Mouse (Mus musculus) bone marrow macrophage, adult 2 months (primary cell): ENCODE results near the gene Mark4.

ENCODE experiments used
- CTCF ChIP-seq: IDR thresholded peaks from 2 replicates; pipeline ENCODE4 v1.5.1; 2012; ENCODE audit warnings: low read depth, mild to moderate bottlenecking, low read length, moderate library complexity
- POLR2A ChIP-seq: IDR thresholded peaks from 2 replicates; pipeline ENCODE4 v1.6.1; 2012; ENCODE audit warnings: mild to moderate bottlenecking, low read depth, low read length, borderline replicate concordance

- TF ChIP-seq CTCF (no peak), POLR2A (no peak)
Observed at GRCm38 (mm10) chr7:19472403-19472802, 13.8 kb upstream of the Mark4 start.
